Mouse (Mus musculus) midbrain, embryonic 14.5 days (tissue): ENCODE results near the gene Gm9944. TPM values are rescaled to one million over a fixed set of nuclear protein-coding genes. Genes with fewer than 3 reads are reported as not detected.

Experiments
- polyA plus RNA-seq: library from polyadenylated mRNA; unstranded; fragments of >200 nt; fragmentation: Nextera tagmentation; extraction: Ambion mirVana; gene quantifications from 2 replicates; pipeline ENCODE4 v1.2.1, GENCODE M21; 2014

Gm9944 gene
- polyA plus RNA-seq, 1 experiment from 2014 or later: not detected

Other genes starting within 250 kb of the Gm9944 start
- gene C87977, start 240.0 kb downstream of the Gm9944 start, polyA plus RNA-seq: not detected in 2 replicates
- not detected in 2 replicates for gene Pramel5, start 172.8 kb downstream of the Gm9944 start, polyA plus RNA-seq
- not detected in 2 replicates for gene Gm13128, start 123.1 kb downstream of the Gm9944 start, polyA plus RNA-seq
- not detected in 2 replicates for gene Gm13119, start 95.4 kb downstream of the Gm9944 start, polyA plus RNA-seq
- gene Pramef20, start 75.4 kb downstream of the Gm9944 start, polyA plus RNA-seq: not detected in 2 replicates
- not detected in 2 replicates for gene Pramef12, start 44.9 kb downstream of the Gm9944 start, polyA plus RNA-seq
- not detected in 2 replicates for gene 1700012P22Rik, start 14.5 kb downstream of the Gm9944 start, polyA plus RNA-seq
- gene Aadacl3, start 10.4 kb upstream of the Gm9944 start, polyA plus RNA-seq: not detected in 2 replicates
- not detected in 2 replicates for gene 9430007A20Rik, start 66.5 kb upstream of the Gm9944 start, polyA plus RNA-seq
- not detected in 2 replicates for gene Gm13124, start 111.8 kb upstream of the Gm9944 start, polyA plus RNA-seq
- not detected in 2 replicates for gene Aadacl4, start 160.4 kb upstream of the Gm9944 start, polyA plus RNA-seq
- gene Gm436, start 233.1 kb upstream of the Gm9944 start, polyA plus RNA-seq: not detected in 2 replicates